Mouse (Mus musculus): ENCODE measurements at regions not wholly inside any gene's neighbourhood (a gene's known extent, or its start where the extent isn't known, plus 50 kb on each side); places are given as distances from the start of the nearest gene placed in this dataset.
"Not testable (repeated sequence)": the region's sequence is repeated elsewhere in the genome, so short reads cannot be mapped to it uniquely, and the experiment has no call there.

- DNase-seq, result no peak
Measured at GRCm38 (mm10) chr13:7233399-7233798, 584.8 kb upstream of the Pfkp start.

- no peak for DNase-seq
Measured at GRCm38 (mm10) chr13:7206626-7207211, 558.1 kb upstream of the Pfkp start.

GRCm38 (mm10) chr13:7195990-7196389, 547.4 kb upstream of the Pfkp start:
- DNase-seq, result no peak

- no peak for DNase-seq
Measured at GRCm38 (mm10) chr13:7182216-7182751, 533.7 kb upstream of the Pfkp start.

- peak; percentile 11 to 27 for DNase-seq
Measured at GRCm38 (mm10) chr13:7175561-7176160, 527.1 kb upstream of the Pfkp start.

GRCm38 (mm10) chr13:7170035-7170434, 521.5 kb upstream of the Pfkp start:
- DNase-seq, result not testable (repeated sequence)

GRCm38 (mm10) chr13:7146337-7146736, 497.8 kb upstream of the Pfkp start:
- no peak for DNase-seq

GRCm38 (mm10) chr13:7110572-7110971, 462.0 kb upstream of the Pfkp start:
- no peak for DNase-seq

- DNase-seq, result no peak
Measured at GRCm38 (mm10) chr13:7103289-7103688, 454.7 kb upstream of the Pfkp start.

GRCm38 (mm10) chr13:7093072-7093649, 444.6 kb upstream of the Pfkp start:
- DNase-seq, result no peak

GRCm38 (mm10) chr13:7090916-7091315, 442.3 kb upstream of the Pfkp start:
- DNase-seq, result no peak

- no peak for DNase-seq
Measured at GRCm38 (mm10) chr13:7066211-7066610, 417.6 kb upstream of the Pfkp start.

- DNase-seq, result no peak
Measured at GRCm38 (mm10) chr13:7063717-7064116, 415.1 kb upstream of the Pfkp start.

- no peak for DNase-seq
Measured at GRCm38 (mm10) chr13:7057545-7057944, 409.0 kb upstream of the Pfkp start.

All from kidney, postnatal 36 days (tissue).